In genomic region chr9:71162131-71162857, GRCm38 (mm10) we compare ENCODE assay signal across 24 mouse cellular contexts. TPM values are rescaled to one million over a fixed set of nuclear protein-coding genes. Genes with fewer than 3 reads are reported as not detected.
DNase-seq lines count a peak whose midpoint lies in the region; ATAC-seq and TF ChIP-seq lines count a peak whose summit lies in the region.
"Had no signal": no experiment of that assay in that cellular context is flagged by ENCODE, and none has a peak within 500 bp of the region (broad histone marks: within the 10 kb centered on the region; RNA-seq: fewer than 3 reads in every experiment).

No protein-coding gene starts in this region.

- H3K4me3 ChIP-seq in heart, embryonic 12.5 days: no peak overlapping the region
- no peak overlapping the region for H3K4me3 ChIP-seq in thymus, adult 2 months (ENCODE audit: control insufficient read depth, insufficient read depth, low read length)
- peak overlapping the region; percentile 46 for H3K4me3 ChIP-seq in liver, postnatal 0 days (ENCODE audit: low read depth, low read length)
- H3K4me3 ChIP-seq: forebrain, embryonic 12.5 days; heart, adult 2 months; heart, embryonic 15.5 days; midbrain, embryonic 15.5 days; neural tube, embryonic 15.5 days had no signal

- no peak for TF ChIP-seq POLR2A in thymus, adult 2 months (IDR thresholded peaks at IDR 0.05; ENCODE audit: control insufficient read depth, extremely low read depth, insufficient read depth, low read length, poor library complexity)

- H3K27ac ChIP-seq in heart, embryonic 12.5 days (ENCODE audit: poor library complexity, severe bottlenecking): no peak overlapping the region
- H3K27ac ChIP-seq in thymus, adult 2 months (ENCODE audit: control insufficient read depth, insufficient read depth, low read length): peak overlapping the region; percentile 23; the same call in 1 of the 2 replicates
- H3K27ac ChIP-seq in liver, postnatal 0 days (ENCODE audit: low read depth): peak overlapping the region; percentile 95
- H3K27ac ChIP-seq: forebrain, embryonic 12.5 days; heart, adult 2 months; heart, embryonic 15.5 days; kidney, postnatal 0 days; midbrain, embryonic 15.5 days; neural tube, embryonic 15.5 days had no signal

- H3K36me3 ChIP-seq in heart, embryonic 12.5 days: no peaks in the 10 kb centered on the region
- no peaks in the 10 kb centered on the region for H3K36me3 ChIP-seq in thymus, adult 2 months (ENCODE audit: control insufficient read depth, insufficient read depth, low read length)
- no peaks in the 10 kb centered on the region for H3K36me3 ChIP-seq in liver, postnatal 0 days (replicated peaks; ENCODE audit: insufficient read depth, low read length)
- H3K36me3 ChIP-seq: forebrain, embryonic 12.5 days; heart, embryonic 15.5 days; midbrain, embryonic 15.5 days; neural tube, embryonic 15.5 days had no signal

- TF ChIP-seq EP300 in liver, postnatal 0 days (IDR thresholded peaks at IDR 0.05; ENCODE audit: low read depth): no peak

- ATAC-seq in heart, embryonic 12.5 days (ENCODE audit: insufficient number of reproducible peaks, low FRiP score): no peak
- ATAC-seq in liver, postnatal 0 days: no peak
- ATAC-seq: hindbrain, embryonic 16.5 days; midbrain, embryonic 15.5 days had no signal

- DNase-seq in heart, adult 11 months: peak; percentile 53
- DNase-seq in thymus, adult 2 months: no peak
- DNase-seq in thymus, postnatal 14 days: no peak
- DNase-seq in liver, postnatal 0 days: no peak
- DNase-seq in left cerebral cortex, adult 8-10 months (ENCODE audit: low spot score in 2 of 2): no peak
- no peak for DNase-seq in frontal cortex, postnatal 25 days (ENCODE audit: low spot score in 2 of 2)
- DNase-seq in layer of hippocampus, adult 9-11 months: no peak
- DNase-seq: cerebellum, adult 8-10 months; gastrocnemius, postnatal 10 days; heart, adult 2 months; heart, postnatal 4 days; kidney, adult 18-20 months; left cerebral cortex, postnatal 4 days; lung, adult 18-20 months; retina, postnatal 1 day; right cerebral cortex, postnatal 4 days had no signal

- H3K27me3 ChIP-seq in heart, embryonic 12.5 days (replicated peaks): no peaks in the 10 kb centered on the region
- H3K27me3 ChIP-seq in thymus, adult 2 months (ENCODE audit: control insufficient read depth, insufficient read depth, low read length): no peaks in the 10 kb centered on the region
- H3K27me3 ChIP-seq in liver, postnatal 0 days (ENCODE audit: insufficient read depth, low read length): no peaks in the 10 kb centered on the region
- H3K27me3 ChIP-seq: CH12.LX; forebrain, embryonic 12.5 days; heart, embryonic 15.5 days; midbrain, embryonic 15.5 days; neural tube, embryonic 15.5 days had no signal

- H3K9ac ChIP-seq in heart, embryonic 12.5 days: no peak overlapping the region
- H3K9ac ChIP-seq in liver, postnatal 0 days (replicated peaks): peak overlapping the region; percentile 66
- H3K9ac ChIP-seq: forebrain, embryonic 12.5 days; heart, embryonic 15.5 days; midbrain, embryonic 15.5 days; neural tube, embryonic 15.5 days had no signal

- H3K9me3 ChIP-seq in heart, embryonic 12.5 days (replicated peaks): no peaks in the 10 kb centered on the region
- no peaks in the 10 kb centered on the region for H3K9me3 ChIP-seq in liver, postnatal 0 days (ENCODE audit: low read length)
- H3K9me3 ChIP-seq: forebrain, embryonic 12.5 days; heart, embryonic 15.5 days; midbrain, embryonic 15.5 days; neural tube, embryonic 15.5 days had no signal

- H3K4me2 ChIP-seq in heart, embryonic 12.5 days: no peak overlapping the region
- H3K4me2 ChIP-seq in liver, postnatal 0 days (ENCODE audit: low read depth, low read length): peak overlapping the region; percentile 71
- H3K4me2 ChIP-seq: forebrain, embryonic 12.5 days; heart, embryonic 15.5 days; midbrain, embryonic 15.5 days; neural tube, embryonic 15.5 days had no signal

- no peak for TF ChIP-seq CTCF in thymus, adult 2 months (IDR thresholded peaks at IDR 0.05; ENCODE audit: borderline replicate concordance, control insufficient read depth, extremely low read depth, insufficient read depth, low read length, poor library complexity)
- TF ChIP-seq CTCF in liver, postnatal 0 days (IDR thresholded peaks at IDR 0.05; ENCODE audit: low read depth): no peak

- no peaks in the 10 kb centered on the region for H3K4me1 ChIP-seq in heart, embryonic 12.5 days (replicated peaks)
- H3K4me1 ChIP-seq in thymus, adult 2 months (replicated peaks; ENCODE audit: control insufficient read depth, insufficient read depth, low read length): peaks cover 21% of the 10 kb centered on the region
- H3K4me1 ChIP-seq in liver, postnatal 0 days (ENCODE audit: insufficient read depth): peaks cover 87% of the 10 kb centered on the region

- 73% methylated on average over 8 of the region's 8 CpGs for WGBS in heart, embryonic 12.5 days
- 45% methylated on average over 8 of the region's 8 CpGs for WGBS in thymus, adult 2 months
- 32% methylated on average over 8 of the region's 8 CpGs for WGBS in liver, postnatal 0 days (ENCODE audit: insufficient replicate concordance)

RNA-seq across cellular contexts. Expression of gene Aqp9, which starts 6.2 kb away (rescaled TPM):
- 0.18 TPM in 1 of 2 replicates, not detected in the other for polyA plus RNA-seq in heart, embryonic 12.5 days (2016; fragmentation: Nextera tagmentation; extraction: Ambion mirVana)
- polyA plus RNA-seq in thymus, adult 2 months (2012; rRNA removed): 1.2 and 1.5 TPM in 2 replicates
- polyA plus RNA-seq in liver, postnatal 0 days (2015; fragmentation: Nextera tagmentation; extraction: Ambion mirVana): 70.9 and 75.4 TPM in 2 replicates
- 1 to 10 TPM; 2.1 to 3.6 (median 2.7) TPM for total RNA-seq in left cerebral cortex, adult 8-10 months (2022)

RNA-seq across cellular contexts. Expression of gene Aldh1a2, which starts 53.3 kb away (rescaled TPM):
- 34.9 and 35.6 TPM in 2 replicates for polyA plus RNA-seq in heart, embryonic 12.5 days (2016; fragmentation: Nextera tagmentation; extraction: Ambion mirVana)
- 0.82 and 2.3 TPM in 2 replicates for polyA plus RNA-seq in thymus, adult 2 months (2012; rRNA removed)
- polyA plus RNA-seq in liver, postnatal 0 days (2015; fragmentation: Nextera tagmentation; extraction: Ambion mirVana): 0.51 and 0.63 TPM in 2 replicates
- 10 to 100 TPM in 3 of 4 experiments, 1 to 10 TPM in 1; 8.2 to 12.1 (median 11.3) TPM for total RNA-seq in left cerebral cortex, adult 8-10 months (2022)

Comparison
In these comparisons a context has a peak if more than half of its experiments do, and no peak if none do; other contexts are left out.
1. RNA of gene Aqp9, which starts 6.2 kb away (polyA plus RNA-seq): 70.9 to 75.4 TPM in liver, postnatal 0 days; 1.2 to 1.5 TPM in thymus, adult 2 months and 0.18 TPM in heart, embryonic 12.5 days; every median in the first group is over 10 times any median in the second.
2. RNA of gene Aldh1a2, which starts 53.3 kb away (polyA plus RNA-seq): 34.9 to 35.6 TPM in heart, embryonic 12.5 days; 0.82 to 2.3 TPM in thymus, adult 2 months and 0.51 to 0.63 TPM in liver, postnatal 0 days; every median in the first group is over 10 times any median in the second.